In genomic region chr6:35172028-35172427, GRCm38 (mm10) we compare ENCODE assay signal across 2 mouse cellular contexts.
TF ChIP-seq lines count a peak whose summit lies in the region.

No protein-coding gene starts in this region.

TF ChIP-seq in CH12.LX, 34 proteins besides CTCF, POLR2A, EP300 and RAD21:
- peak; percentile 27; the same call in 1 of the 2 replicates for TF ChIP-seq ZNF384 (IDR thresholded peaks at IDR 0.05; ENCODE audit: low read depth, low read length)
- TF ChIP-seq MYC (IDR thresholded peaks at IDR 0.05; ENCODE audit: low read depth, low read length), result peak; percentile 34; the same call in 1 of the 2 replicates

TF ChIP-seq in MEL, 35 proteins besides CTCF, POLR2A, EP300 and RAD21:
- TF ChIP-seq ZNF384 (IDR thresholded peaks at IDR 0.05; ENCODE audit: low read depth, low read length) (peak; percentile 72), SMC3 (IDR thresholded peaks at IDR 0.05; ENCODE audit: low read depth, low read length) (peak; percentile 43), ELF1 (IDR thresholded peaks at IDR 0.05; ENCODE audit: low read depth, low read length) (0 out of 2 replicates have a peak, but pooled peaks have one; percentile 8), MYC (IDR thresholded peaks at IDR 0.05; ENCODE audit: low read depth, low read length) (0 out of 2 replicates have a peak, but pooled peaks have one; percentile 58), TBP (IDR thresholded peaks at IDR 0.05; ENCODE audit: low read depth, low read length) (peak; percentile 32; the same call in 1 of the 2 replicates), ZC3H11A (IDR thresholded peaks at IDR 0.05; ENCODE audit: low read depth, low read length) (peak; percentile 36; the same call in 1 of the 2 replicates)
